Mouse (Mus musculus) liver, adult (tissue): Measurements from ENCODE around the gene En1.

ENCODE experiments used
- GATA4 ChIP-seq: IDR thresholded peaks from 2 replicates; pipeline ENCODE4 v1.6.1; 2014; ENCODE audit warnings: mild to moderate bottlenecking, low read length; ENCODE audit not compliant: insufficient replicate concordance

En1 gene

DNA sequence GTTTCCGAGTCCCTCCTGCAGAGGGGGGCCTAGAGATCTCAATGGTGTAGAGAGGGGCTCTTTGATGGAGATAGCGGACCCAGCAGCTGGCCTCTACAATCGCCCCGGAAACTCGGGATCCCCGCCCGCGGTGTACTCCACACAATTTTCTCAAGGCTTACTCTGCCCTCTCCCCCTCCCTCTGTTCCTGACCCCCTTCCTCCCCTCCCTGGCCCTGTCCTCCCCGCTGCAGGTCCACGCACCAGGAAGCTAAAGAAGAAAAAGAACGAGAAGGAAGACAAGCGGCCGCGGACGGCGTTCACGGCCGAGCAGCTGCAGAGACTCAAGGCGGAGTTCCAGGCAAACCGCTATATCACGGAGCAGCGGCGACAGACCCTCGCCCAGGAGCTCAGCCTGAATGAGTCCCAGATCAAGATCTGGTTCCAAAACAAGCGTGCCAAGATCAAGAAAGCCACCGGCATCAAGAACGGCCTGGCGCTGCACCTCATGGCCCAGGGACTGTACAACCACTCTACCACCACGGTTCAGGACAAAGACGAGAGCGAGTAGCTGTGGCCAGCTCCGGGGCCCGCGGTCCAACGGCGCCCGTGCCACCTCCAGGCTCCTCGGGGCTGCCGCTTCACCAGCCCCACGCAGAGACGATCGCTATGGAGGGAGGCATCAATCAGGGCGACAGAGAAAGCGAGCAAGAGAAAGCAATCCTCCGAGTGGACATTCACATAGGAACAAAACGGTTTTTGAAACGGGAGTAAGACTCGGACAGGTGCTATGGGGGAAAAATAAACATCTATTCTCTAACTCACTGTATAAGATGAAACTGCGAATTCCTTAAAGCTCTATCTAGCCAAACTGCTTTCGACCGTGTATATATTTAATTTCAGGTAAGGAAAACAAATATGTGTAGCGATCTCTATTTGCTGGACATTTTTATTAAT is 4.7 kb downstream of the En1 start:
- no peak for TF ChIP-seq GATA4

DNA sequence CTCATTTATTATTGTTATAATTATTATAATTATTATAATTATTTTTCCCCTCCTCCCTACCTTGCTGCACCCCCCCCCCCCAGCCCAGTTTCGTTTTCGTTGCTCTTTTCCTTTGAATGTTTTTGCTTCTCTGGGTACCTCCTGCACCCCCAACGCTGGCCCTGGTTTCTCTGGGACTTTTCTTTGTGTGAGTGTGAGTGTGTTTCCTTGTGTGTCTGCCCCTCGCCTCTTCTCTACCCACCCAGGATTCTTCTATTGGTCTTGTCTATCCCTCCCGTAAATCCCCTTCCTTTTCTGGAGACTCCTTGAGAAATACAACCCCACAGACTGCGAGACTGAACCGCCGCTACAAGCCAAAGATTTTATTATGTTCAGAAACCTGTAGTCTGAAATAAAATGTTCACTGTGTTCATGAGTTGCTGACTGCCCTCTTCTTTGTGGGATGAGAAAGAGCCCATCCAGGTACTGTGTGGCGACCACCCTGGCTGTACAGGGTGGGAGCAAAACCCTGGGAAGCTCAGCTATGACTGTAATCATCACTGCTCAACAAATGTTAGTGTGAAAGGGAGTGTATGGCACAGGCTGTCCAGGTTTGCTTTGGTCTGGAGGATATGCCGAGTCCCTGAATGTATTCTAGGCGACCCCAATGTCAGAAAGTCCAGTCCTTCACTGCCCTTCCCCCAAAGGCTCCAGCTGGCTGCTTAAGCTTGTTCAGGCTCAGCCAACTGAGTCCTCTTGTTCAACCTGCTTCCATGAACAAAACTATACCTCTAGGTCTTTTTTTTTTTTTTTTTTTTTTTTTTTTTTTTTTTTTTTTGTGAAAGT is 5.6 kb downstream of the En1 start:
- TF ChIP-seq GATA4: no peak

- no peak for TF ChIP-seq GATA4
These were observed 6.2 kb downstream of the En1 start for GRCm38 (mm10) chr1:120608461-120608860.

DNA sequence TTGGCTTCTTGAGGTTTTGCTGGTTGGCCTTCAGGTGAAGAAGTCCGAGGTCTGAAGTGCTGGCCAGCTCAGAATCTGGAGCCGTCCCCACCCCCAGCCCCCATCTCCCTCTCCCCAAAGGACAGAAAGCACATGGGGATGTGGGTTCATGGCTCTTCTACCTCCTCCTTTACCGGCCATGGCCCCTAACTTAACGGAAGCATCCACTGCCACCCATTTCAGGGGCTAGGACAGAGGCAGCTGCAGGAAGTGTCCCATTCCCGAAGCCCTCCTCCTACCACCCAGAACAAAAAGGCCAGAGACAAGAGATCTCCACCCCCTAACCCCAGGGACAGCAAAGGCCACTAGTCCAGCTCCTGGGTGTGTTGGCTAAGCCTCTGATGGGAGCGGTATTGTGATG is 7.4 kb downstream of the En1 start:
- no peak for TF ChIP-seq GATA4

- no peak for TF ChIP-seq GATA4
These were observed 11.5 kb downstream of the En1 start for GRCm38 (mm10) chr1:120613461-120614306.

GRCm38 (mm10) chr1:120614307-120615100 is 12.3 kb downstream of the En1 start:
- TF ChIP-seq GATA4: no peak

- TF ChIP-seq GATA4: no peak
These were observed 13.3 kb downstream of the En1 start for GRCm38 (mm10) chr1:120615521-120615920.

- no peak for TF ChIP-seq GATA4
These were observed 13.7 kb downstream of the En1 start for GRCm38 (mm10) chr1:120615927-120616326.

DNA sequence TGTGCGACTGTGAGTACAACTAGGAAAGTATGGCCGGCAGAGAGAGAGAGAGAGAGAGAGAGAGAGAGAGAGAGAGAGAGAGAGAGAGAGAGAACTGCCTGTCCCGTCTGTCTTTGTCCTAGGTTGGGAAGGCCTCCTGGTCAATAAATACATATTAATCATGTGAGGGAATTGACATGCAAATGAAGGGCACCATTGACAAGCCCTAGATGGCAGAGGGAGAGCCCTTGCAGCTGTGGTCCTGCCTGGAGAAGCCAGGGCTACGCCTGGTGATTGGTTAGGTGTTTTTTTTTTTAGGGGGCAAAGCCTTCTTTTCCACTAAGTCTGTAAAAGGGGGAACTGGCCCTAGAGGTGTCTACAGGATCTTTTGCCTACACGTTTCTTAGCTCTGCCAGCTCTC is 19.2 kb downstream of the En1 start:
- TF ChIP-seq GATA4: no peak

- TF ChIP-seq GATA4: no peak
These were observed 24.9 kb downstream of the En1 start for GRCm38 (mm10) chr1:120626930-120627621.

- no peak for TF ChIP-seq GATA4
These were observed 25.4 kb downstream of the En1 start for GRCm38 (mm10) chr1:120627622-120628001.

- no peak for TF ChIP-seq GATA4
These were observed 26.6 kb downstream of the En1 start for GRCm38 (mm10) chr1:120628821-120629220.

- no peak for TF ChIP-seq GATA4
These were observed 41.2 kb downstream of the En1 start for GRCm38 (mm10) chr1:120643380-120643779.
